Mouse (Mus musculus): Measurements from ENCODE around the gene B3gat2.

- no peak for TF ChIP-seq CTCF (IDR thresholded peaks at IDR 0.05; ENCODE audit: low read depth, low read length)
- no peak for TF ChIP-seq POLR2A (IDR thresholded peaks at IDR 0.05; ENCODE audit: borderline replicate concordance, low read depth, low read length)
Measured at GRCm38 (mm10) chr1:23845007-23845406, 83.5 kb downstream of the B3gat2 start.
